Mouse (Mus musculus) olfactory bulb, adult 2 months (tissue): ENCODE results near the gene Cdk7.

Experiments
- CTCF ChIP-seq: fragments of 200-500 bp; IDR thresholded peaks from 2 replicates; pipeline ENCODE4 v1.5.1; 2012; ENCODE audit warnings: low read depth, mild to moderate bottlenecking, low read length, moderate library complexity; ENCODE audit not compliant: insufficient read depth
- POLR2A ChIP-seq: fragments of 200-500 bp; IDR thresholded peaks from 2 replicates; pipeline ENCODE4 v1.6.1; 2012; ENCODE audit warnings: mild to moderate bottlenecking, low read depth, low read length, moderate library complexity; ENCODE audit not compliant: insufficient read depth

DNA sequence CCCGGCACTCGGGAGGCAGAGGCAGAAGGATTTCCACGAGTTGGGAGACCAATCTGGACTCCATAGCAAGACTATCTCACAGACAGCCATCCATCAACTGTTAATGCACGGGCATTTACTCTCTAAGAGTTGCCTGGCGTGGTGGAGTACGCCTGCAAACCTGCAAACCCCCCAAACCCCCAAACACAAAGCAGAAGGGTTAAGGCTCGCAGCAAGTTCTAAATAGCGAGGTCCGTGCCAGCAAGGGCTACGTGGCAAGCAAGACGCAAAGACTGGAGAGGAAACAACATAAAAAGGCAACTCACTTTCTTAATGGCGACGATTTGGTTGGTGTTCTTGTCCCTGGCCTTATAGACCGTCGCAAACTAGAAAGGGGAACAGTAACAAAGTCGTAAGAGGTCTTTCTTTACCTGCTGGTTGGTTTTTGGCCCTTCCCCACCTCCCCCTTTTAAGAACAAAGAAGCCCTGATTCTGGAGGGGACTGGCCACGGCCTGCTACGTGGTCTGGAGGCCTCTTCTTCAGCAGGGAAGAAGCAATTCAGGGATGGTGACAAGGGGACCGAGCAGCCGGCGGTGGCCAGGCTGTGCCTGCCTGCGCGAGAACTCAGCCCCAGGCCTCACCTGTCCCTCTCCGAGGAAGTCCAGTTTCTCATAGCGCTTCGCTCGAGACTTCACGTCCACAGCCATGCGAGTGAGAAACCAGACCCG, 432 bp downstream of the Cdk7 start:
- TF ChIP-seq CTCF = no peak
- TF ChIP-seq POLR2A = no peak
